Mouse (Mus musculus) layer of hippocampus, adult 9-10 months (tissue): ENCODE measurements at regions not wholly inside any gene's neighbourhood (a gene's known extent, or its start where the extent isn't known, plus 50 kb on each side); places are given as distances from the start of the nearest gene placed in this dataset.

Experiments used
- DNase-seq: peaks from one replicate; pipeline ENCODE4 v3.0.0; 2022; ENCODE audit warnings: low spot score

DNA sequence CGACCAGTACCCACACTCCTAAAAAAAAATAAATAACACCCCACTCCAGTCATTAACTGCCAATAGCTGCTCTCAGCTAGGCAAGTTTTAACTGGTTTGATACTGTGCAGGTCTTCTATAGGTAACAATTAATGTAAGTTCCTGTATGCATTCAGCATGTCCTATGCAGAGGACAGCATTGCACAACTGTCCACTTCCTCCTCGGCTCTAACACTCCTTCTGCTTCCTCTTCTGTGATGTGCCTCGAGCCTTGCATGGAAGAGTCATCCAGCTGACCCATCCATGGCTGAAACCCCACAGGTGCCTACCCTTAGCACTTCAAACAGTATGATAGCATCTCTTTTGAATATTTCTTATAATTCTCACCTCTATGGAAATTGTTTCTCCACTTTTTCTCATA is 449.4 kb upstream of the Rag2 start:
- no peak for DNase-seq

DNA sequence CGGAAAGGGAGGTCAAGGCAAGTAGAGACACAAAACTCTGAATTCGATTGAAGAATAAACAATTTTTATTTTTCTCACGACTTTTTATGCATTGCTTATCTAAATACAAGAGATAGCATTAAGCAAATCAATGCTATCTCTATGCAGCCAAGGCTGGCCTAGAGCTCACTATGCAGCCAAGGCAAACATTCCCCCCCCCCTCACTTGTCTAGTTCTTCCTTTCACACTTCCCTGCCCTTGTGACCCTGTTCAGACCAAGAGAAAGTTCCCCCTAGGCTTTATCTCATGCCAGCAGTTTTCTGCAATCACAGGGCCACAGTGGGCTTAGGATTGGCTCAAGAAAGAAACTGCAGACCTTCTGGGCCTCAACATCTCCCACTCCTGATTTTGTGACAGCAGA is 417.9 kb upstream of the Rag2 start:
- no peak for DNase-seq

GRCm38 (mm10) chr2:101209136-101209535 is 415.4 kb upstream of the Rag2 start:
- no peak for DNase-seq

- no peak for DNase-seq
Observed at GRCm38 (mm10) chr2:101220759-101221158, 403.8 kb upstream of the Rag2 start.

GRCm38 (mm10) chr2:101242983-101243382 is 381.5 kb upstream of the Rag2 start:
- no peak for DNase-seq

DNA sequence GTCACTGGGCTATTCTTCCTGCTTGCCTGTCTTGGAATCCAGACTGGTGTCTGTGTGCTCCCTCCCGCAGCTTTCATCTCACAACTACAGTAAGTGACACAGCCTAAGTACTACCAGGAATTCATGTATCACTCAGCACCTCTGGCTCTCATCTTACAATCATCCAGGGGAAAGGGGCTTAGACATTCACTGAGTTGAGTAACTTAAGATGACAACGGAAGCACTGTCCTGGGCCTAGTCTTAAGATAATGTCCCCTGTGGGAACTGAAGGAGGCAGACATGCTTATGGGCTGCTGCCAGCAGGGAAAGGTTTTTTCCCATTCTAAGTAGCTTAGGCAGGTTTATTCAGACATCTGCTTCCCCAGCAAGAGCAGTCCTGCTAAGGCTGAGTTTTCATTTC is 377.4 kb upstream of the Rag2 start:
- no peak for DNase-seq

DNA sequence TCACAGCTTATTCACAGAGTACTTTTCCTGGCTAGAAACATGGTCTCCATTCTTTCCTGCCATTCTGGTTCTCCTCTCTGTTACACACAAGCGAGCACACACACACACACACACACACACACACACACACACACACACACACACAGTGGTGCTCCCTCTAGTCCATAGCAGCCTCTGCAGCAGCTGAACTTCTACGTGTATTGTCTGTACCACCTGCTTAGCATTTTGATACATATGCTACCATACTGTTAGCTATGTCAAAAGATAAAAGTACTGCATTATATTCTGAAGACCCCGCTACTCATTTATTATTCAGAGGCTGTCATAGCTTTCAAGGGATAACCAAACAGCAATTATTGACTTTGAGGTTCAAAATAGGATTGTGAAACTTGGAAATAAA is 372.3 kb upstream of the Rag2 start:
- no peak for DNase-seq

DNA sequence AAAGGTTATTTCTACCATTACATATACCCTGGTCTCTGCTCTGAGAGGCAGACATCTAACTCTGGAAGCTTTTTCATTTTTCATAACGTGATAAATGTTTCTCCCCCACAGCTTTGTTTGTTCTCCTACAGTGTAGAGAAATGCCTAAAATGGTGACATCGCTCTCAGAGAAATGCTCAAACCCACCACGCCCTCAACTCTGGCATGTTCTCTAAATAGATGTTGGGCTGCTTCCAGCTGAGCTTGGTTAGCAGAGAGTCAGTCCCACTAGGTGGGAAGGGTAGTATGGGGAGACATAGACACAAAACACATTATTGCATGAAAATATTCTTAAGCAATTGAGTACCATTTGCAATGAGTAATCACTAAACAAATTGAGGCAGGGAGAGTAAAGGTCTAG is 368.1 kb upstream of the Rag2 start:
- no peak for DNase-seq

DNA sequence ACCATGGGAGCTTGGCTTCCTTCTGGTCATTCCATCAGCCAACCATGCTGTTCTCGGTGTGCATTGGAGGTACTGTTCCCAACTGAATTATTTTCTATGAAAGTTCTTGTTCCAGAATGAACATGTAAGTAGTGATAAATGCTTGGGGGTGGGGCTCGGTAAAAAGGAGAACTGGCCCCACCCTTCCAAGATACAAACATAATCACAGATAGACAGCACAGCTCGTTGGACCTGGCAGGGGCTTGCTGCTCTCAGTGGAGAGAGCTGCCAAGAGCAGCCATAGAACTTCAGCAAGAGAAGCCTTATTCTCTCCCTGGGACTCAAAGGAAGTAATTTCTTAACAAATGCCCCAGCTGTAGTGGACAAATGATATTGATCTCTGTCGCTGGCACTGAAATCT is 360.6 kb upstream of the Rag2 start:
- no peak for DNase-seq

DNA sequence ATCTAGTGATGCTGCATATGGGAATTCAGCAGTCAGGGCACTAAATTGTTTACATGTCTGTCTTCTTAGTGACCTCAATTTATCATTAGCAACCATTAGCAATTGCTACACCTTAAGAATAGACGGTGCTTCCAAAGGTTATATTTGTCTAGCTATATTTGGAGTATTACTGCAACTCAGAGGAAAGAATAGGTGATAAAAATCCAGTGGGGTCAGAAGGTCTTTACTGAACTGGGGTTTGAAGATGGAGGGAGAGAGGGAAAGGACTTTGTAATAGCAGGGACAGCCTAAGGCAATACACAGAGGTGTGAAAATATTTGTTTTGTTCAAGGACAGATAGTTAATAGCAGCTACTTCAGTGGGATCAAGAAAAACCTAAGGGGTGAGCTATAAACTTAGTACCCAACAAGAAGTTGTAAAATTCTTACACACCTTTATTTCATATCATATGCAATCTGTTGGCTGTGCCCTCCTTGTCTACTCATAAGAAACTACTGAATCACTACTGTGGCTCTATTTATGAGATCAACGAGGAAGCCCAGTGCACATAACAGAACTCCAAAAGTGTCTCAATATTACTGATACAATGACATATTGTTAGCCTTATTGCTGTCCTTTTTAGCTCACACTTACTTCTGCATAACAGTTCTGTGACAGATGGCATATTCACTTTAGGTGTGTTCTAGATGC is 357.7 kb upstream of the Rag2 start:
- DNase-seq, result no peak

GRCm38 (mm10) chr2:101274045-101274664 is 350.4 kb upstream of the Rag2 start:
- no peak for DNase-seq

DNA sequence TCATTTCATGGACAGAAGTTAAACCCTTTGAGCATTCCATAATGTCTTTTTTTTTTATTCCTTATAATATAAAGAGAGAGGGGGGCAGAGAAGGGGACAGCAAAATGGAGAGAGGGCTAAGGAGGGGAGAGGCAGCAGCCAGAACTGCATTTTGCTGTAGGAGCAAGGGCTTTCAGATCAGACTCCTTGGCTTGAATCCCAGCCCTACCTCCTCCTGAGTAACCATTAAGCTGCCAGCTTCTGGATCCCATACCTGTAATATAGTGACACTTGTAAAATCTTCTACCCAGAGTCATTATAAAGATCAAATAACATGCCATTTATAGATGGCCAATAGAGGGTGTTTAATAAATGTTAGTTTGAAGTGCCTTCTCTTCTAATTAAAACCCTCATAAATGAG is 339.6 kb upstream of the Rag2 start:
- no peak for DNase-seq

- no peak for DNase-seq
Observed at GRCm38 (mm10) chr2:101288119-101288518, 336.4 kb upstream of the Rag2 start.

DNA sequence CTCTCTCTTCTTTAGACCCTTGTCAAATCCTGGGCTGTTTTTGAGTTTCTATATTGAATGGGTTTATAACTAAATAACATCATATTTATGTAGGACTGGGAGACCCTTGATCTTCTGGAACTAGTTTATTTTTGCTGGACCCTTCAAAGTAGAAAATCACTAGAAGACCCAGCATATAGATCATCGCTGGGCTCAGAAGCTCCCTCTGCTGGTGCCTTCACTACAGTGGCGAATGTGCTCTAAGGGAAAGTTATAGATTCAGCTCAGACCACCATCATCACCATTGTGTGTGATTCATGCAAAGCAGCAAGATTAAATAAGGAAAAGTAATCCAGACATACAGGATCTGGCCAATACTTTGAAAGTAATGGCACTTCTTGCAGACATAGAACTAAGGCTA is 335.4 kb upstream of the Rag2 start:
- no peak for DNase-seq

DNA sequence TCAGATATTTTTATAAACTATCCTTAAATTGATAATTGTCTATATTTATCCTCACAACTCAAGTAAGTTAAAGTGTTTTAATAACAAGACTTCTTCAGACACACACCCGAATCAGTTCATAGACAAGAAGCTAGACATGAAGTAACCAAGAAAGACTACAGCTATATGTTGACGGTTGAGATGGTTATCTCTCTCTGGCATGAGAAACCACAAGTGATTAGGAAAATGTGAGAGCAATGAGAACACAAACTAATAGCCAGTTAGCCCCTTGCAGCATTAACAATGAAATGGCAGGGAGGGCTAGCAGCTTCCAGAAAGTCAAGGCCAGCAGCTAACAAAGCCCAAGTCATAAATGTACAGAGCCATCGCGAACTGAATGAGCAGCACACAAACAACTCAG is 333.8 kb upstream of the Rag2 start:
- no peak for DNase-seq

- DNase-seq, result no peak
Observed at GRCm38 (mm10) chr2:101295678-101296368, 328.7 kb upstream of the Rag2 start.

GRCm38 (mm10) chr2:101296369-101296682 is 328.2 kb upstream of the Rag2 start:
- DNase-seq, result no peak

DNA sequence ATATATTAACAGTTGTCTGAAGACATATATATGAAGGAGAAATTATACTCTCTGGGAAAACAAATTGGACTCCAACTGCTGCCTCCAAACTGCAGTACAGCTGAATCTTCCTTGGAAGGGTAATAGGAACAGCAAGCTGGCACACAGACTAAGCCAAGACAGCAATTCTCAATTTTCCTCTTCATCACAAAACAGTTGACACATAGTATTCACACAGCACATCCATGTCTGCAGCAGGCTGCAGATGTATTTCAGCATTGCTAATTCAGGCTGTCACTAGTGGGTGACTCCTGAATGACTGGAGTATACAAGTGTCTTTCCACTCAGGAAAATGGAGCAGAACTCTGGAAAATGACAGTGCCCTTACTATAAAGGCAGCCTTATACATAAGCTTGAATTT is 327.7 kb upstream of the Rag2 start:
- no peak for DNase-seq

DNA sequence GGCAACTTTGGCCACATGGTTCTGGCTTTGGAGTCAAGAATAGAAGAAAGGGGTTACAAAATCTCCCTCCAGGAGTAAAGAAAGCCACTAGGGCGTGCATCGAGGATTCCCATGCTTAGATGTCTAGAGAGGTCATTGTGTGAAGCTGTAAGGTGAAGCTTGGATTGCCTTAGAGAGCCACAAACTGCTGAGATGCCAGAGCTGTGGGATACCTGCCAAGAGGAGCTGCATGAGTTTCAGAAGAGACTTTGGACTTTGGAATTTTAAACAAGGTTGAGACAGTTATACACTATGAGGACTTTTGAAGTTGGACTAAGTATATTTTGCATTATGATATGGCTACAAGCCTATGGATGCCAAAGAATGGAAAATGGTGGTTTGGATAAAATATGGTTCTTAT is 325.4 kb upstream of the Rag2 start:
- DNase-seq, result no peak

DNA sequence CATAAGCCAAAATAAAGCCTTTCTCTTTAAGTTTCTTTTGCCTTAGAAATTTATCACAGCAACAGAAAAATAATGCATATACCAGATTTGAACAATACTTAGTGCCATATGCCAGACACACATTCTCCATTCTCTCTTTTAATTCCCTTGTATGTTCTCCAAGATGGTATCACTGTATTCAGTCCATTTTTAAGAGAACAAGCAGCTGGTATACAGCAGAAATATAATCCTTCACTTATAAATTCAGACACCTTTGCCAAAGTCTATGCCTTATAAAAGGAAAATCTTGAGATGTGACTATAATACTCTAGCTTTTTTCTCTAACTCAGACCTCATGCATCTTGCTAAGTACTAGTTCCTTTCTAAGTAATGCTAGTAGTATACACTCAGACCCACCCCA is 324.4 kb upstream of the Rag2 start:
- no peak for DNase-seq

DNA sequence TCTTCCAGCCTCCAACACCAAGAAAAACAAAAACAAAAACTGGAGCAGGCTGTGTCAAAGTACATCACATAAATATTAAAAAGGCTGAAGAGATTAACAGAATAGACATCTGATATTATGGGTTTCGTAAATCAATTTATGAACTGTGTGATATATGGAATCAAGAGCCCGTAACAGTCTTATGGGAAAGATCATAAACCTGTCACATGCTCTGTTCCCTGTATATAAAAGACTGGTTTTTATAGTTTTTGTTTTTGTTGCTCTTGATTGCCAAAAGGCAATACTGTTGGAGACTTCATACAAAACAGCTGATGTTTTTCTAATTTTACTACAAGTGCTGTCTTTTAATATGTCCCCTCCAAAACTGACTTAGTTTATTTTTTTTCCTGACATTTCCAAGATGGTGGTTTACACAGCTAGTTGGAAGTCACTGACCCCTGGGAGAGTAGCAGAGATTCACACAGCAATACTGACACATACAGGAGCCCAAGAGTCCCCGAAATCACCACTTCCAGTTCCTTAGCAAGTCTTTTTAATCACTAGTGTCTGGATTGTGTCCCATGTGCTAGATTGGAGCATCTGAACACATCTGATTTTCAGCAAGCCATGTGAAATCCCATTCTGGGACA is 303.1 kb upstream of the Rag2 start:
- DNase-seq, result no peak

- DNase-seq, result no peak
Observed at GRCm38 (mm10) chr2:101356709-101357108, 267.8 kb upstream of the Rag2 start.

GRCm38 (mm10) chr2:101364256-101364655 is 260.3 kb upstream of the Rag2 start:
- DNase-seq, result no peak
